Mouse (Mus musculus) kidney, embryonic 16.5 days (tissue): Measurements from ENCODE around the gene Stxbp5. TPM values are rescaled to one million over a fixed set of nuclear protein-coding genes. Genes with fewer than 3 reads are reported as not detected.

Experiments
- ATAC-seq: fragments of 200-750 bp; cut with Nextera tagmentation; 2 replicates; pipeline ENCODE4 v1.8.0; 2017; ENCODE audit warnings: moderate TSS enrichment; ENCODE audit not compliant: low FRiP score, low TSS enrichment
- H3K27ac ChIP-seq: fragments of 300-500 bp; sonication (generic); 2 replicates; pipeline ENCODE4 v1.5.1; 2014; ENCODE audit warnings: low read length
- H3K27me3 ChIP-seq: fragments of 300-500 bp; sonication (generic); 2 replicates; pipeline ENCODE4 v1.6.1; 2014; ENCODE audit warnings: low read length, control low read depth, mixed read lengths; ENCODE audit not compliant: insufficient read depth
- H3K36me3 ChIP-seq: fragments of 300-500 bp; sonication (generic); 2 replicates; pipeline ENCODE4 v1.6.1; 2014; ENCODE audit warnings: low read length, control low read depth, mixed read lengths; ENCODE audit not compliant: insufficient read depth
- H3K4me1 ChIP-seq: fragments of 300-500 bp; sonication (generic); 2 replicates; pipeline ENCODE4 v1.6.1; 2014; ENCODE audit warnings: low read length, control low read depth, mixed read lengths; ENCODE audit not compliant: insufficient read depth
- H3K4me2 ChIP-seq: fragments of 300-500 bp; sonication (generic); replicated peaks from 2 replicates; pipeline ENCODE4 v1.6.1; 2014; ENCODE audit warnings: low read depth, low read length
- H3K4me3 ChIP-seq: fragments of 300-500 bp; sonication (generic); 2 replicates; pipeline ENCODE4 v1.5.1; 2014; ENCODE audit warnings: mild to moderate bottlenecking, low read length
- H3K9ac ChIP-seq: fragments of 300-500 bp; sonication (generic); replicated peaks from 2 replicates; pipeline ENCODE4 v1.6.1; 2014; ENCODE audit warnings: low read length
- H3K9me3 ChIP-seq: fragments of 300-500 bp; sonication (generic); 2 replicates; pipeline ENCODE4 v1.6.1; 2016; ENCODE audit warnings: low read length, control low read depth
- WGBS: fragments of 180-500 bp; shearing (Covaris S2); extraction: QIAGEN DNeasy Blood & Tissue Kit; methylation state at CpG from one replicate; pipeline ENCODE4 v1.1.7; 2014; 5-methylcytosine and 5-hydroxymethylcytosine counted together
- polyA plus RNA-seq: library from polyadenylated mRNA; unstranded; fragments of >200 nt; fragmentation: Nextera tagmentation; extraction: Ambion mirVana; gene quantifications from 2 replicates; pipeline ENCODE4 v1.2.1, GENCODE M21; 2015

The Stxbp5 gene
- polyA plus RNA-seq, 1 experiment from 2014 or later, result 3.6 TPM

- H3K4me2 ChIP-seq, result no peak overlapping the region
- no peak overlapping the region for H3K27ac ChIP-seq
- H3K4me1 ChIP-seq, result no peaks in the 10 kb centered on the region
- H3K9ac ChIP-seq, result no peak overlapping the region
- no peaks in the 10 kb centered on the region for H3K27me3 ChIP-seq
- H3K4me3 ChIP-seq, result no peak overlapping the region
- no peaks in the 10 kb centered on the region for H3K9me3 ChIP-seq
- no peak for ATAC-seq
- 68% methylated on average over 6 of the region's 6 CpGs for WGBS
- H3K36me3 ChIP-seq, result no peaks in the 10 kb centered on the region
Observed at GRCm38 (mm10) chr10:9821299-9821698, 79.6 kb downstream of the Stxbp5 start.

- Histone ChIP-seq H3K9me3 (no peaks in the 10 kb centered on the region), H3K4me2 (no peak overlapping the region), H3K9ac (no peak overlapping the region), H3K27ac (no peak overlapping the region), H3K4me3 (no peak overlapping the region), H3K27me3 (no peaks in the 10 kb centered on the region), H3K36me3 (no peaks in the 10 kb centered on the region), H3K4me1 (no peaks in the 10 kb centered on the region)
- no peak for ATAC-seq
- 91% methylated on average over 7 of the region's 7 CpGs for WGBS
Observed at GRCm38 (mm10) chr10:9818574-9818973, 82.3 kb downstream of the Stxbp5 start.

- no peak for ATAC-seq
- H3K27ac ChIP-seq, result no peak overlapping the region
- H3K36me3 ChIP-seq, result no peaks in the 10 kb centered on the region
- no peaks in the 10 kb centered on the region for H3K4me1 ChIP-seq
- H3K4me2 ChIP-seq, result no peak overlapping the region
- 76% methylated on average over 4 of the region's 4 CpGs for WGBS
- no peak overlapping the region for H3K9ac ChIP-seq
- no peaks in the 10 kb centered on the region for H3K9me3 ChIP-seq
- no peak overlapping the region for H3K4me3 ChIP-seq
- H3K27me3 ChIP-seq, result no peaks in the 10 kb centered on the region
Observed at GRCm38 (mm10) chr10:9813926-9814325, 87.0 kb downstream of the Stxbp5 start.

GRCm38 (mm10) chr10:9807596-9807995 is 93.3 kb downstream of the Stxbp5 start:
- Histone ChIP-seq H3K4me1 (no peaks in the 10 kb centered on the region), H3K36me3 (no peaks in the 10 kb centered on the region), H3K27ac (no peak overlapping the region), H3K4me3 (no peak overlapping the region), H3K4me2 (no peak overlapping the region), H3K9me3 (no peaks in the 10 kb centered on the region), H3K9ac (no peak overlapping the region), H3K27me3 (no peaks in the 10 kb centered on the region)
- ATAC-seq, result no peak
- WGBS, result 80% methylated on average over 2 of the region's 2 CpGs

- no peak overlapping the region for H3K27ac ChIP-seq
- H3K4me2 ChIP-seq, result no peak overlapping the region
- no peaks in the 10 kb centered on the region for H3K36me3 ChIP-seq
- no peaks in the 10 kb centered on the region for H3K27me3 ChIP-seq
- H3K9ac ChIP-seq, result no peak overlapping the region
- 59% methylated on average over 3 of the region's 3 CpGs for WGBS
- no peak overlapping the region for H3K4me3 ChIP-seq
- H3K9me3 ChIP-seq, result no peaks in the 10 kb centered on the region
- no peaks in the 10 kb centered on the region for H3K4me1 ChIP-seq
- ATAC-seq, result no peak
Observed at GRCm38 (mm10) chr10:9805341-9805740, 95.5 kb downstream of the Stxbp5 start.

- Histone ChIP-seq H3K27me3 (no peaks in the 10 kb centered on the region), H3K4me2 (no peak overlapping the region), H3K4me1 (no peaks in the 10 kb centered on the region), H3K4me3 (no peak overlapping the region), H3K27ac (no peak overlapping the region), H3K9ac (no peak overlapping the region), H3K9me3 (no peaks in the 10 kb centered on the region), H3K36me3 (no peaks in the 10 kb centered on the region; the same call in 1 of the 2 replicates)
- WGBS, result 56% methylated on average over 2 of the region's 2 CpGs
- ATAC-seq, result no peak
Observed at GRCm38 (mm10) chr10:9803126-9803525, 97.8 kb downstream of the Stxbp5 start.

- no peaks in the 10 kb centered on the region for H3K27me3 ChIP-seq
- no peaks in the 10 kb centered on the region for H3K4me1 ChIP-seq
- H3K9ac ChIP-seq, result no peak overlapping the region
- H3K36me3 ChIP-seq, result peaks cover 13% of the 10 kb centered on the region
- WGBS, result 77% methylated on average over 1 of the region's 1 CpGs
- H3K9me3 ChIP-seq, result no peaks in the 10 kb centered on the region
- no peak overlapping the region for H3K4me2 ChIP-seq
- H3K27ac ChIP-seq, result no peak overlapping the region
- no peak for ATAC-seq
- H3K4me3 ChIP-seq, result no peak overlapping the region
Observed at GRCm38 (mm10) chr10:9801571-9801970, 99.3 kb downstream of the Stxbp5 start.

GRCm38 (mm10) chr10:9799085-9799484 is 101.8 kb downstream of the Stxbp5 start:
- Histone ChIP-seq H3K4me2 (no peak overlapping the region), H3K27ac (no peak overlapping the region), H3K4me1 (no peaks in the 10 kb centered on the region), H3K9me3 (no peaks in the 10 kb centered on the region), H3K4me3 (no peak overlapping the region), H3K9ac (no peak overlapping the region), H3K27me3 (no peaks in the 10 kb centered on the region), H3K36me3 (peaks cover 15% of the 10 kb centered on the region)
- ATAC-seq, result no peak
- WGBS, result 96% methylated on average over 1 of the region's 1 CpGs

- ATAC-seq, result no peak
- no peaks in the 10 kb centered on the region for H3K4me1 ChIP-seq
- H3K27ac ChIP-seq, result no peak overlapping the region
- no peaks in the 10 kb centered on the region for H3K27me3 ChIP-seq
- peaks cover 16% of the 10 kb centered on the region for H3K36me3 ChIP-seq
- no peak overlapping the region for H3K4me3 ChIP-seq
- no peak overlapping the region for H3K4me2 ChIP-seq
- WGBS, result 96% methylated on average over 1 of the region's 1 CpGs
- H3K9me3 ChIP-seq, result no peaks in the 10 kb centered on the region
- no peak overlapping the region for H3K9ac ChIP-seq
Observed at GRCm38 (mm10) chr10:9796429-9796828, 104.5 kb downstream of the Stxbp5 start.

- Histone ChIP-seq H3K4me1 (no peaks in the 10 kb centered on the region), H3K9ac (no peak overlapping the region), H3K27ac (no peak overlapping the region), H3K4me3 (no peak overlapping the region), H3K9me3 (no peaks in the 10 kb centered on the region), H3K27me3 (no peaks in the 10 kb centered on the region), H3K4me2 (no peak overlapping the region), H3K36me3 (peaks cover 20% of the 10 kb centered on the region)
- no peak for ATAC-seq
Observed at GRCm38 (mm10) chr10:9794429-9794828, 106.5 kb downstream of the Stxbp5 start.

- H3K4me2 ChIP-seq, result no peak overlapping the region
- WGBS, result 84% methylated on average over 3 of the region's 3 CpGs
- no peak overlapping the region for H3K4me3 ChIP-seq
- peaks cover 15% of the 10 kb centered on the region for H3K36me3 ChIP-seq
- no peaks in the 10 kb centered on the region for H3K9me3 ChIP-seq
- no peak overlapping the region for H3K9ac ChIP-seq
- no peak for ATAC-seq
- H3K4me1 ChIP-seq, result no peaks in the 10 kb centered on the region
- H3K27me3 ChIP-seq, result no peaks in the 10 kb centered on the region
- H3K27ac ChIP-seq, result no peak overlapping the region
Observed at GRCm38 (mm10) chr10:9790947-9791346, 109.9 kb downstream of the Stxbp5 start.
